Mouse (Mus musculus): Measurements from ENCODE around the gene Prss32.

DNA sequence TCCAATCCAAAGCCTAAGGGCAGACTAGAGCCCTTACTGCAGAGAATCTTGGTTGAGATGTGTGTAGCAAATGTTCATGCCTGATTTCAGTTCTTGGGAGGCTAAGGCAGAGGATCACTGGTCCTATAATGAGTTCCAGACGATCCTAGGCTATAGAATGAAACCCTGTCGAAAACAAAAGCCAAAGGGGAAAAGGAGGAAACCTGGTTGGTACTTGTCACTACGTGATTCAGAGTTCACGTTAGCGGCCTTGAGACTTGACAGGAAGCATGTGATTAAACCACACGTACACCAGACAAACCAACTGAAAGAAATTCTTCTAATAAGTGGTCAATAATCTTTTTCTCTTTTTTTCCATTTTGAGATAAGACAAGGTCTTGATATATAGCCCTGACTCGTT lies 46.3 kb upstream of the Prss32 start:
- TF ChIP-seq CTCF (conservative IDR thresholded peaks at IDR 0.05; ENCODE audit: low read length) = no peak
- TF ChIP-seq POU5F1 (IDR thresholded peaks at IDR 0.05; ENCODE audit: borderline replicate concordance, low read length) = no peak
- TF ChIP-seq NANOG (IDR thresholded peaks at IDR 0.05; ENCODE audit: borderline replicate concordance, low read length) = no peak

All from E14TG2a.4 (cell line).